Mouse (Mus musculus) R1 (cell line): ENCODE measurements around the gene Mrpl17.

Source experiments
- DNase-seq: peaks from one replicate; pipeline ENCODE4 v3.0.0-alpha.2; 2018; ENCODE audit warnings: low read depth, low spot score

Mrpl17 gene

GRCm38 (mm10) chr7:105786506-105787284 lies 24.2 kb downstream of the Mrpl17 start:
- DNase-seq: no peak

- no peak for DNase-seq
Observed at GRCm38 (mm10) chr7:105784556-105784955, 26.3 kb downstream of the Mrpl17 start.

GRCm38 (mm10) chr7:105783861-105784260 lies 27.0 kb downstream of the Mrpl17 start:
- DNase-seq: no peak

- no peak for DNase-seq
Observed at GRCm38 (mm10) chr7:105778553-105779265, 32.2 kb downstream of the Mrpl17 start.

GRCm38 (mm10) chr7:105777797-105778552 lies 32.9 kb downstream of the Mrpl17 start:
- no peak for DNase-seq

- no peak for DNase-seq
Observed at GRCm38 (mm10) chr7:105777316-105777715, 33.6 kb downstream of the Mrpl17 start.

- no peak for DNase-seq
Observed at GRCm38 (mm10) chr7:105776026-105776425, 34.9 kb downstream of the Mrpl17 start.

GRCm38 (mm10) chr7:105774661-105775060 lies 36.2 kb downstream of the Mrpl17 start:
- DNase-seq: no peak

- no peak for DNase-seq
Observed at GRCm38 (mm10) chr7:105773041-105773440, 37.9 kb downstream of the Mrpl17 start.

- no peak for DNase-seq
Observed at GRCm38 (mm10) chr7:105772331-105772730, 38.6 kb downstream of the Mrpl17 start.

GRCm38 (mm10) chr7:105769959-105770358 lies 40.9 kb downstream of the Mrpl17 start:
- DNase-seq: no peak

- no peak for DNase-seq
Observed at GRCm38 (mm10) chr7:105767729-105768165, 43.2 kb downstream of the Mrpl17 start.

GRCm38 (mm10) chr7:105764331-105764730 lies 46.6 kb downstream of the Mrpl17 start:
- no peak for DNase-seq

- DNase-seq: peak; percentile 28
Observed at GRCm38 (mm10) chr7:105762517-105763270, 48.2 kb downstream of the Mrpl17 start.

- DNase-seq: peak; percentile 63
Observed at GRCm38 (mm10) chr7:105761813-105762484, 49.0 kb downstream of the Mrpl17 start.

- DNase-seq: no peak
Observed at GRCm38 (mm10) chr7:105753281-105753680, 57.6 kb downstream of the Mrpl17 start.
